Mouse (Mus musculus) liver, adult 2 months (tissue): ENCODE data around the gene Gm10570. TPM values are rescaled to one million over a fixed set of nuclear protein-coding genes. Genes with fewer than 3 reads are reported as not detected.

Experiments
- DNase-seq: peaks from one replicate; pipeline ENCODE4 v3.0.0-alpha.2; 2011; ENCODE audit warnings: low read depth, low spot score; ENCODE audit errors: extremely low read depth
- H3K27ac ChIP-seq: fragments of 200-500 bp; replicated peaks from 2 replicates; pipeline ENCODE4 v1.5.1; 2012; ENCODE audit warnings: low read depth, mild to moderate bottlenecking, control low read depth, inconsistent platforms, low read length; ENCODE audit not compliant: insufficient read depth
- H3K27me3 ChIP-seq: fragments of 200-500 bp; 2 replicates; pipeline ENCODE4 v1.6.1; 2012; ENCODE audit warnings: mild to moderate bottlenecking, moderate library complexity, low read length, inconsistent platforms; ENCODE audit not compliant: control insufficient read depth, insufficient read depth
- H3K36me3 ChIP-seq: fragments of 200-500 bp; 2 replicates; pipeline ENCODE4 v1.6.1; 2012; ENCODE audit warnings: low read length, inconsistent platforms; ENCODE audit not compliant: control insufficient read depth, insufficient read depth
- H3K4me1 ChIP-seq: fragments of 200-500 bp; 2 replicates; pipeline ENCODE4 v1.6.1; 2011; ENCODE audit warnings: low read length; ENCODE audit not compliant: control insufficient read depth, insufficient read depth
- H3K4me3 ChIP-seq: fragments of 200-500 bp; 2 replicates; pipeline ENCODE4 v1.5.1; 2011; ENCODE audit warnings: low read depth, mild to moderate bottlenecking, control low read depth, low read length, moderate library complexity; ENCODE audit not compliant: insufficient read depth
- H3K79me2 ChIP-seq: fragments of 200-500 bp; 2 replicates; pipeline ENCODE4 v1.6.1; 2012; ENCODE audit warnings: inconsistent platforms, mild to moderate bottlenecking, low read length, moderate library complexity; ENCODE audit not compliant: control insufficient read depth, insufficient read depth
- H3K9ac ChIP-seq: fragments of 200-500 bp; 2 replicates; pipeline ENCODE4 v1.6.1; 2012; ENCODE audit warnings: low read depth, mild to moderate bottlenecking, control low read depth, inconsistent platforms, low read length
- CTCF ChIP-seq: fragments of 200-500 bp; IDR thresholded peaks from 2 replicates; pipeline ENCODE4 v1.5.1; 2011; ENCODE audit warnings: low read depth, low read length, control low read depth
- POLR2A ChIP-seq: fragments of 200-500 bp; IDR thresholded peaks from 2 replicates; pipeline ENCODE4 v1.6.1; 2011; ENCODE audit warnings: low read length, control low read depth; ENCODE audit not compliant: insufficient read depth; ENCODE audit errors: extremely low read depth
- WGBS: fragments of 180-500 bp; shearing (Covaris S2); methylation state at CpG from one replicate; pipeline ENCODE4 v1.1.7; 2018; 5-methylcytosine and 5-hydroxymethylcytosine counted together
- polyA plus RNA-seq: library from polyadenylated mRNA; depleted of rRNA; stranded (reverse); fragments of >200 nt; gene quantifications from 2 replicates; pipeline ENCODE4 v1.2.3, GENCODE M21; 2012
- total RNA-seq: library from RNA; depleted of rRNA; stranded (reverse); fragments of >200 nt; gene quantifications from 2 replicates; pipeline ENCODE4 v1.2.3, GENCODE M21; 2014

The Gm10570 gene
- total and polyA plus RNA-seq, 2 experiments = not detected

GRCm38 (mm10) chr4:130282856-130283255 lies 25.6 kb downstream of the Gm10570 start:
- DNase-seq = no peak
- no peak overlapping the region for H3K4me3 ChIP-seq
- H3K79me2 ChIP-seq = no peaks in the 10 kb centered on the region
- 83% methylated on average over 5 of the region's 5 CpGs for WGBS
- no peak overlapping the region for H3K9ac ChIP-seq
- H3K27ac ChIP-seq = no peak overlapping the region
- no peaks in the 10 kb centered on the region for H3K27me3 ChIP-seq
- no peak for TF ChIP-seq POLR2A
- no peak for TF ChIP-seq CTCF
- no peaks in the 10 kb centered on the region for H3K4me1 ChIP-seq
- H3K36me3 ChIP-seq = no peaks in the 10 kb centered on the region

GRCm38 (mm10) chr4:130279105-130279504 lies 29.4 kb downstream of the Gm10570 start, which contains the start of gene Serinc2:
Serinc2 (minus strand) TSS chr4:130279205.
- Histone ChIP-seq H3K36me3 (no peaks in the 10 kb centered on the region), H3K4me3 (no peak within 1 kb of the TSS), H3K27me3 (no peaks in the 10 kb centered on the region), H3K9ac (no peak within 1 kb of the TSS), H3K4me1 (peaks cover 9% of the 10 kb centered on the region), H3K79me2 (no peaks in the 10 kb centered on the region; the same call in 1 of the 2 replicates), H3K27ac (no peak within 1 kb of the TSS)
- WGBS = 85% methylated on average over 2 of the region's 2 CpGs
- DNase-seq = no peak
- TF ChIP-seq POLR2A (no peak), CTCF (no peak)

GRCm38 (mm10) chr4:130276573-130277176 lies 31.8 kb downstream of the Gm10570 start:
- H3K79me2 ChIP-seq = no peaks in the 10 kb centered on the region; the same call in 1 of the 2 replicates
- peak; percentile 65 for DNase-seq
- no peak overlapping the region for H3K9ac ChIP-seq
- TF ChIP-seq POLR2A = no peak
- no peak for TF ChIP-seq CTCF
- no peak overlapping the region for H3K4me3 ChIP-seq
- H3K27ac ChIP-seq = no peak overlapping the region
- H3K4me1 ChIP-seq = peaks cover 9% of the 10 kb centered on the region
- no peaks in the 10 kb centered on the region for H3K36me3 ChIP-seq
- H3K27me3 ChIP-seq = no peaks in the 10 kb centered on the region
- WGBS = 19% methylated on average over 7 of the region's 7 CpGs

GRCm38 (mm10) chr4:130275823-130276105 lies 32.7 kb downstream of the Gm10570 start:
- Histone ChIP-seq H3K79me2 (no peaks in the 10 kb centered on the region; the same call in 1 of the 2 replicates), H3K4me3 (no peak overlapping the region), H3K27ac (no peak overlapping the region), H3K27me3 (no peaks in the 10 kb centered on the region), H3K9ac (no peak overlapping the region), H3K4me1 (peaks cover 9% of the 10 kb centered on the region), H3K36me3 (no peaks in the 10 kb centered on the region)
- TF ChIP-seq POLR2A (no peak), CTCF (no peak)
- 65% methylated on average over 5 of the region's 5 CpGs for WGBS
- DNase-seq = no peak

GRCm38 (mm10) chr4:130275016-130275822 lies 33.3 kb downstream of the Gm10570 start:
- Histone ChIP-seq H3K27me3 (no peaks in the 10 kb centered on the region), H3K36me3 (no peaks in the 10 kb centered on the region), H3K79me2 (no peaks in the 10 kb centered on the region; the same call in 1 of the 2 replicates), H3K27ac (no peak overlapping the region), H3K9ac (peak overlapping the region; percentile 65), H3K4me1 (peaks cover 9% of the 10 kb centered on the region), H3K4me3 (peak overlapping the region; percentile 70)
- TF ChIP-seq CTCF (no peak), POLR2A (no peak)
- DNase-seq = no peak
- 4% methylated on average over 61 of the region's 62 CpGs for WGBS
